Mouse (Mus musculus) layer of hippocampus, adult 9-11 months (tissue): ENCODE measurements around the gene Gm3187.
"Not testable (repeated sequence)": the region's sequence is repeated elsewhere in the genome, so short reads cannot be mapped to it uniquely, and the experiment has no call there.

Experiments
- DNase-seq: peaks from one replicate; pipeline ENCODE4 v3.0.0; 2022

Gm3187 gene

GRCm38 (mm10) chr14:5483907-5484306 lies at the start of gene Gm3187:
Gene Gm3187, plus strand, starts transcription at chr14:5484207.
- DNase-seq = not testable (repeated sequence)

- not testable (repeated sequence) for DNase-seq
Measured at GRCm38 (mm10) chr14:5455367-5455766, 28.6 kb upstream of the Gm3187 start, which contains the start of gene Gm3194. Gene Gm3194, minus strand, starts transcription at chr14:5455467.

- DNase-seq = not testable (repeated sequence)
Measured at GRCm38 (mm10) chr14:5460469-5460868, 23.5 kb upstream of the Gm3187 start.

GRCm38 (mm10) chr14:5477730-5478129 lies 6.3 kb upstream of the Gm3187 start, which contains the start of gene Gm8246:
Gene Gm8246, minus strand, starts transcription at chr14:5477830.
- not testable (repeated sequence) for DNase-seq

GRCm38 (mm10) chr14:5501374-5501773 lies 17.4 kb downstream of the Gm3187 start, which contains the start of gene Gm3488:
Gene Gm3488, plus strand, starts transcription at chr14:5501674.
- DNase-seq = not testable (repeated sequence)

GRCm38 (mm10) chr14:5538196-5538595 lies 54.2 kb downstream of the Gm3187 start, which contains the start of gene Gm3532:
Gene Gm3532, plus strand, starts transcription at chr14:5538496.
- DNase-seq = not testable (repeated sequence)
